ENCODE assay signal across 25 mouse cellular contexts in genomic region chr6:143221245-143221644, GRCm38 (mm10). TPM values are rescaled to one million over a fixed set of nuclear protein-coding genes. Genes with fewer than 3 reads are reported as not detected.
DNase-seq lines count a peak whose midpoint lies in the region; ATAC-seq and TF ChIP-seq lines count a peak whose summit lies in the region.
"Had no signal": no experiment of that assay in that cellular context is flagged by ENCODE, and none has a peak within 500 bp of the region (broad histone marks: within the 10 kb centered on the region; RNA-seq: fewer than 3 reads in every experiment).

No protein-coding gene starts in this region.

- H3K27me3 ChIP-seq in forebrain, embryonic 10.5 days (ENCODE audit: poor library complexity, severe bottlenecking), result no peaks in the 10 kb centered on the region
- H3K27me3 ChIP-seq in forebrain, embryonic 16.5 days (replicated peaks; ENCODE audit: control insufficient read depth, insufficient read depth, low read length), result no peaks in the 10 kb centered on the region
- no peaks in the 10 kb centered on the region for H3K27me3 ChIP-seq in liver, embryonic 11.5 days (replicated peaks; ENCODE audit: control insufficient read depth, insufficient read depth, low read length)
- H3K27me3 ChIP-seq in neural tube, embryonic 15.5 days (replicated peaks), result no peaks in the 10 kb centered on the region
- H3K27me3 ChIP-seq: lung, embryonic 15.5 days had no signal

- H3K9ac ChIP-seq in forebrain, embryonic 16.5 days (replicated peaks; ENCODE audit: low read depth, low read length), result no peak overlapping the region
- peak overlapping the region; percentile 36 for H3K9ac ChIP-seq in ES-E14 (ENCODE audit: insufficient read depth, low read depth, low read length, poor library complexity, severe bottlenecking)
- no peak overlapping the region for H3K9ac ChIP-seq in liver, embryonic 11.5 days (ENCODE audit: low read depth, low read length)
- H3K9ac ChIP-seq in neural tube, embryonic 15.5 days (replicated peaks), result no peak overlapping the region
- H3K9ac ChIP-seq: forebrain, postnatal 0 days; kidney, embryonic 15.5 days; limb, embryonic 13.5 days; liver, embryonic 14.5 days; lung, embryonic 15.5 days had no signal

- in situ Hi-C loops in ES-E14 (cut with MboI; ENCODE audit: low sequenced_read_pairs in 2 of 2, unreplicated experiment in 2 of 2), result no loop called here

- DNase-seq in forebrain, embryonic 10.5 days (ENCODE audit: extremely low spot score, low spot score), result no peak
- peak; percentile 40 for DNase-seq in 416B (ENCODE audit: low read depth)
- DNase-seq in ES-E14 (ENCODE audit: low read depth, low spot score), result no peak
- no peak for DNase-seq in left cerebral cortex, adult 8-10 months (ENCODE audit: low spot score in 2 of 2)
- DNase-seq in liver, embryonic 11.5 days (ENCODE audit: low spot score), result no peak
- DNase-seq: adrenal gland, postnatal 10 days; cerebellum, adult 9-10 months; forebrain, postnatal 0 days; heart, adult 11 months; heart, postnatal 36 days; kidney, postnatal 4 days; midbrain, embryonic 14.5 days; right cerebral cortex, postnatal 25 days had no signal

- WGBS in forebrain, embryonic 10.5 days, result 94% methylated on average over 8 of the region's 8 CpGs
- WGBS in forebrain, embryonic 16.5 days, result 87% methylated on average over 8 of the region's 8 CpGs
- 82% methylated on average over 8 of the region's 8 CpGs for WGBS in liver, embryonic 11.5 days
- WGBS in neural tube, embryonic 15.5 days, result 75% methylated on average over 8 of the region's 8 CpGs

- H3K4me1 ChIP-seq in forebrain, embryonic 10.5 days, result peaks cover 7% of the 10 kb centered on the region; the same call in 1 of the 2 replicates
- H3K4me1 ChIP-seq in forebrain, embryonic 16.5 days (replicated peaks; ENCODE audit: control insufficient read depth, insufficient read depth, low read length), result 0 out of 2 replicates have a peak, but pooled peaks cover 2% of the 10 kb centered on the region
- no peaks in the 10 kb centered on the region for H3K4me1 ChIP-seq in ES-E14 (ENCODE audit: control insufficient read depth in 2 of 2, insufficient read depth in 2 of 2, low read length in 2 of 2, poor library complexity in 1 of 2)
- H3K4me1 ChIP-seq in liver, embryonic 11.5 days (replicated peaks; ENCODE audit: control insufficient read depth, insufficient read depth, low read length), result no peaks in the 10 kb centered on the region
- no peaks in the 10 kb centered on the region for H3K4me1 ChIP-seq in neural tube, embryonic 15.5 days

- H3K4me3 ChIP-seq in forebrain, embryonic 10.5 days, result no peak overlapping the region
- no peak overlapping the region for H3K4me3 ChIP-seq in forebrain, embryonic 16.5 days (replicated peaks; ENCODE audit: low read length)
- peak overlapping the region; percentile 48 to 52 for H3K4me3 ChIP-seq in ES-E14 (ENCODE audit: insufficient read depth in 1 of 2, low read depth in 1 of 2, low read length in 2 of 2, poor library complexity in 1 of 2, severe bottlenecking in 1 of 2)
- no peak overlapping the region for H3K4me3 ChIP-seq in liver, embryonic 11.5 days (ENCODE audit: low read depth, low read length)
- no peak overlapping the region for H3K4me3 ChIP-seq in neural tube, embryonic 15.5 days (replicated peaks)
- H3K4me3 ChIP-seq: kidney, embryonic 15.5 days; limb, embryonic 13.5 days; lung, embryonic 15.5 days; myocyte had no signal

- no peaks in the 10 kb centered on the region for H3K36me3 ChIP-seq in forebrain, embryonic 10.5 days (replicated peaks)
- no peaks in the 10 kb centered on the region for H3K36me3 ChIP-seq in forebrain, embryonic 16.5 days (ENCODE audit: control insufficient read depth, insufficient read depth)
- no peaks in the 10 kb centered on the region for H3K36me3 ChIP-seq in ES-E14 (ENCODE audit: control insufficient read depth, insufficient read depth, low read length, poor library complexity, severe bottlenecking)
- H3K36me3 ChIP-seq in liver, embryonic 11.5 days (ENCODE audit: control insufficient read depth, insufficient read depth, low read length), result no peaks in the 10 kb centered on the region
- H3K36me3 ChIP-seq in neural tube, embryonic 15.5 days, result no peaks in the 10 kb centered on the region
- H3K36me3 ChIP-seq: G1E; kidney, embryonic 15.5 days; limb, embryonic 13.5 days; lung, embryonic 15.5 days had no signal

- peak overlapping the region; percentile 36; the same call in 1 of the 2 replicates for H3K27ac ChIP-seq in forebrain, embryonic 10.5 days
- H3K27ac ChIP-seq in forebrain, embryonic 16.5 days (ENCODE audit: low read length), result no peak overlapping the region
- no peak overlapping the region for H3K27ac ChIP-seq in ES-E14 (ENCODE audit: insufficient read depth, low read depth, low read length, poor library complexity, severe bottlenecking)
- no peak overlapping the region for H3K27ac ChIP-seq in liver, embryonic 11.5 days (ENCODE audit: low read depth, low read length)
- no peak overlapping the region for H3K27ac ChIP-seq in neural tube, embryonic 15.5 days (replicated peaks)
- H3K27ac ChIP-seq: hindbrain, postnatal 0 days; kidney, embryonic 15.5 days; limb, embryonic 13.5 days; liver, embryonic 14.5 days; lung, embryonic 15.5 days; macrophage had no signal

- ATAC-seq in forebrain, embryonic 16.5 days, result no peak
- ATAC-seq in hematopoietic stem cell, adult 5-6 weeks (replicated peaks in 1 of 2; ENCODE audit: insufficient read depth in 1 of 2, low FRiP score in 2 of 2, low TSS enrichment in 1 of 2, low read depth in 1 of 2, poor library complexity in 2 of 2, severe bottlenecking in 2 of 2), result 0 out of 4 replicates have a peak, but pooled peaks have one; percentile 12 to 46
- ATAC-seq in liver, embryonic 11.5 days (replicated peaks; ENCODE audit: low FRiP score), result no peak
- ATAC-seq in neural tube, embryonic 15.5 days (ENCODE audit: low FRiP score), result no peak
- ATAC-seq: forebrain, postnatal 0 days; hindbrain, postnatal 0 days; intestine, postnatal 0 days had no signal

- no peaks in the 10 kb centered on the region for H3K9me3 ChIP-seq in forebrain, embryonic 10.5 days
- no peaks in the 10 kb centered on the region for H3K9me3 ChIP-seq in forebrain, embryonic 16.5 days (ENCODE audit: control insufficient read depth, low read length)
- no peaks in the 10 kb centered on the region for H3K9me3 ChIP-seq in ES-E14 (ENCODE audit: control insufficient read depth, insufficient read depth, low read depth, low read length)
- no peaks in the 10 kb centered on the region for H3K9me3 ChIP-seq in liver, embryonic 11.5 days (ENCODE audit: control insufficient read depth, low read length)
- H3K9me3 ChIP-seq in neural tube, embryonic 15.5 days (replicated peaks), result no peaks in the 10 kb centered on the region
- H3K9me3 ChIP-seq: G1E; kidney, embryonic 15.5 days; limb, embryonic 13.5 days; lung, embryonic 15.5 days had no signal

- H3K4me2 ChIP-seq in forebrain, embryonic 16.5 days (ENCODE audit: low read length), result no peak overlapping the region
- no peak overlapping the region for H3K4me2 ChIP-seq in liver, embryonic 11.5 days
- H3K4me2 ChIP-seq in neural tube, embryonic 15.5 days, result no peak overlapping the region
- H3K4me2 ChIP-seq: kidney, embryonic 15.5 days; limb, embryonic 13.5 days; lung, embryonic 15.5 days had no signal

TF ChIP-seq in ES-E14, 5 proteins besides CTCF, POLR2A, EP300 and RAD21:
- TF ChIP-seq HCFC1 (IDR thresholded peaks at IDR 0.05; ENCODE audit: borderline replicate concordance, insufficient read depth, low read length) (no peak), CHD2 (IDR thresholded peaks at IDR 0.05; ENCODE audit: low read depth, low read length) (no peak), ZC3H11A (IDR thresholded peaks at IDR 0.05; ENCODE audit: borderline replicate concordance, low read depth, low read length) (no peak), MAFK (IDR thresholded peaks at IDR 0.05; ENCODE audit: insufficient read depth, low read depth, low read length) (no peak), ZNF384 (IDR thresholded peaks at IDR 0.05; ENCODE audit: low read depth, low read length) (peak; percentile 13; the same call in 1 of the 2 replicates)

RNA-seq across cellular contexts. Expression of gene Etnk1, which starts 54.2 kb away (rescaled TPM):
- 20.6 and 21.0 TPM in 2 replicates for polyA plus RNA-seq in forebrain, embryonic 10.5 days (2016; fragmentation: Nextera tagmentation; extraction: Ambion mirVana)
- polyA plus RNA-seq in forebrain, embryonic 16.5 days (2015; fragmentation: Nextera tagmentation; extraction: Ambion mirVana), result 38.1 and 40.4 TPM in 2 replicates
- total RNA-seq in ES-E14 (2012; rRNA removed), result 75.7 and 82.5 TPM in 2 replicates
- 110 and 119 TPM in 2 replicates for total RNA-seq in hematopoietic stem cell, adult 5-6 weeks (2017)
- total RNA-seq in left cerebral cortex, adult 8-10 months (2022), result 100 to 1,000 TPM; 175 to 192 (median 181) TPM
- 20.0 and 23.6 TPM in 2 replicates for polyA plus RNA-seq in liver, embryonic 11.5 days (2014; fragmentation: Nextera tagmentation; extraction: Ambion mirVana)
- 38.9 and 42.0 TPM in 2 replicates for polyA plus RNA-seq in neural tube, embryonic 15.5 days (2015; fragmentation: Nextera tagmentation; extraction: Ambion mirVana)

Comparison
In these comparisons a context has a peak if more than half of its experiments do, and no peak if none do; other contexts are left out.
1. H3K4me3 ChIP-seq: peak in ES-E14 (2 of 2); none in forebrain, embryonic 10.5 days (single experiment), forebrain, embryonic 16.5 days (single experiment), liver, embryonic 11.5 days (single experiment) and neural tube, embryonic 15.5 days (single experiment).
2. ATAC-seq: peak in hematopoietic stem cell, adult 5-6 weeks (2 of 2); none in forebrain, embryonic 16.5 days (single experiment), liver, embryonic 11.5 days (single experiment) and neural tube, embryonic 15.5 days (single experiment).